18 mouse cellular contexts compared by ENCODE assay signal in genomic region chr2:76762154-76762553, GRCm38 (mm10).
"Had no signal": no experiment of that assay in that cellular context is flagged by ENCODE, and none has a peak within 500 bp of the region (broad histone marks: within the 10 kb centered on the region; RNA-seq: fewer than 3 reads in every experiment).

No protein-coding gene starts in this region.

- DNase-seq: liver, postnatal 0 days; lung, adult 2 months; lung, postnatal 14 days; lung, postnatal 36 days; right cerebral cortex, postnatal 14 days; right cerebral cortex, postnatal 4 days; spleen, adult 18-20 months; thymus, adult 2 months; thymus, postnatal 25 days; thymus, postnatal 4 days had no signal

- H3K9ac ChIP-seq: liver, postnatal 0 days; lung, embryonic 15.5 days; midbrain, embryonic 13.5 days; midbrain, embryonic 15.5 days; neural tube, embryonic 12.5 days had no signal

- H3K27ac ChIP-seq: lung, embryonic 15.5 days; macrophage; midbrain, embryonic 13.5 days; midbrain, embryonic 15.5 days; neural tube, embryonic 12.5 days had no signal

- H3K9me3 ChIP-seq: midbrain, embryonic 15.5 days had no signal

- H3K36me3 ChIP-seq: lung, embryonic 15.5 days; midbrain, embryonic 13.5 days; midbrain, embryonic 15.5 days; neural tube, embryonic 12.5 days had no signal

- H3K27me3 ChIP-seq: lung, embryonic 15.5 days; megakaryocyte, embryonic 14.5 days; midbrain, embryonic 13.5 days; midbrain, embryonic 15.5 days; neural tube, embryonic 12.5 days had no signal

- H3K4me3 ChIP-seq: lung, embryonic 15.5 days; megakaryocyte, embryonic 14.5 days; midbrain, embryonic 13.5 days; midbrain, embryonic 15.5 days; neural tube, embryonic 12.5 days had no signal

- H3K4me2 ChIP-seq: lung, embryonic 15.5 days; midbrain, embryonic 11.5 days; midbrain, embryonic 13.5 days; midbrain, embryonic 15.5 days; neural tube, embryonic 12.5 days had no signal

- H3K4me1 ChIP-seq: lung, embryonic 15.5 days; megakaryocyte, embryonic 14.5 days; midbrain, embryonic 13.5 days; midbrain, embryonic 15.5 days; neural tube, embryonic 12.5 days had no signal

- ATAC-seq: liver, postnatal 0 days; lung, postnatal 0 days; midbrain, embryonic 13.5 days; midbrain, embryonic 15.5 days had no signal
